24 mouse cellular contexts compared by ENCODE assay signal in genomic region chr11:33228186-33228585, GRCm38 (mm10). TPM values are rescaled to one million over a fixed set of nuclear protein-coding genes. Genes with fewer than 3 reads are reported as not detected.
DNase-seq lines count a peak whose midpoint lies in the region; ATAC-seq lines count a peak whose summit lies in the region.
"Had no signal": no experiment of that assay in that cellular context is flagged by ENCODE, and none has a peak within 500 bp of the region (broad histone marks: within the 10 kb centered on the region; RNA-seq: fewer than 3 reads in every experiment).

No protein-coding gene starts in this region.

- H3K9me3 ChIP-seq in heart, embryonic 11.5 days (replicated peaks; ENCODE audit: control insufficient read depth, low read length) = no peaks in the 10 kb centered on the region
- no peaks in the 10 kb centered on the region for H3K9me3 ChIP-seq in heart, embryonic 10.5 days
- H3K9me3 ChIP-seq in megakaryocyte, embryonic 14.5 days = no peaks in the 10 kb centered on the region
- H3K9me3 ChIP-seq: G1E had no signal

- 86% methylated on average over 2 of the region's 2 CpGs for WGBS in heart, embryonic 11.5 days (ENCODE audit: insufficient replicate concordance)
- 86% methylated on average over 2 of the region's 2 CpGs for WGBS in heart, embryonic 10.5 days

- no peaks in the 10 kb centered on the region for H3K27me3 ChIP-seq in heart, embryonic 11.5 days (ENCODE audit: control insufficient read depth, insufficient read depth, low read length)
- H3K27me3 ChIP-seq in heart, embryonic 10.5 days (ENCODE audit: insufficient read depth, poor library complexity, severe bottlenecking) = no peaks in the 10 kb centered on the region
- H3K27me3 ChIP-seq in megakaryocyte, embryonic 14.5 days (replicated peaks) = peaks cover 7% of the 10 kb centered on the region
- H3K27me3 ChIP-seq: CH12.LX, Patski had no signal

- no peaks in the 10 kb centered on the region for H3K4me1 ChIP-seq in heart, embryonic 11.5 days (ENCODE audit: control insufficient read depth, insufficient read depth, low read length)
- H3K4me1 ChIP-seq in heart, embryonic 10.5 days = 0 out of 2 replicates have a peak, but pooled peaks cover 8% of the 10 kb centered on the region
- H3K4me1 ChIP-seq in megakaryocyte, embryonic 14.5 days = peaks cover 27% of the 10 kb centered on the region

- H3K36me3 ChIP-seq in heart, embryonic 11.5 days (ENCODE audit: control insufficient read depth, insufficient read depth, low read length) = no peaks in the 10 kb centered on the region
- no peaks in the 10 kb centered on the region for H3K36me3 ChIP-seq in heart, embryonic 10.5 days
- H3K36me3 ChIP-seq in megakaryocyte, embryonic 14.5 days (replicated peaks; ENCODE audit: low read length) = no peaks in the 10 kb centered on the region
- H3K36me3 ChIP-seq: G1E had no signal

- no peak for ATAC-seq in heart, embryonic 11.5 days (replicated peaks; ENCODE audit: insufficient number of reproducible peaks, low FRiP score, low TSS enrichment)
- ATAC-seq in megakaryocyte, adult 5-6 weeks (ENCODE audit: poor library complexity, severe bottlenecking) = no peak
- ATAC-seq: activated CD4-positive, CD25-positive, alpha-beta regulatory T cell, adult 4 months; CD4-positive, CD25-positive, alpha-beta regulatory T cell, adult 4 months; Patski had no signal

- H3K9ac ChIP-seq in heart, embryonic 11.5 days (ENCODE audit: low read depth, low read length) = no peak overlapping the region

- intact Hi-C loops in heart, postnatal 25 days (cut with DNase I) = no loop called here

- no peak overlapping the region for H3K4me2 ChIP-seq in heart, embryonic 11.5 days

- no peak overlapping the region for H3K4me3 ChIP-seq in heart, embryonic 11.5 days (ENCODE audit: low read depth, low read length)
- H3K4me3 ChIP-seq in heart, embryonic 10.5 days = no peak overlapping the region
- H3K4me3 ChIP-seq in megakaryocyte, embryonic 14.5 days (replicated peaks) = peak overlapping the region; percentile 72

- H3K27ac ChIP-seq in heart, embryonic 11.5 days (ENCODE audit: low read depth, low read length) = no peak overlapping the region
- no peak overlapping the region for H3K27ac ChIP-seq in heart, embryonic 10.5 days

- DNase-seq in heart, adult 11 months = peak; percentile 79
- peak; percentile 67 for DNase-seq in heart, embryonic 10.5 days (ENCODE audit: low spot score)
- no peak for DNase-seq in heart, postnatal 25 days (ENCODE audit: low spot score)
- DNase-seq: adrenal gland, adult 2 months; adrenal gland, adult 8-10 months; adrenal gland, postnatal 10 days; adrenal gland, postnatal 14 days; adrenal gland, postnatal 25 days; adrenal gland, postnatal 36 days; B cell, adult 2 months; cerebellum, adult 11 months; cerebellum, adult 11-12 months; cerebellum, adult 18-20 months had no signal

RNA-seq across cellular contexts. Expression of gene Tlx3, which starts 24.8 kb away (rescaled TPM):
- not detected in 2 replicates for polyA plus RNA-seq in heart, embryonic 11.5 days (2014; fragmentation: Nextera tagmentation; extraction: Ambion mirVana)
- 0.28 TPM in 1 of 2 replicates, not detected in the other for polyA plus RNA-seq in heart, embryonic 10.5 days (2016; fragmentation: Nextera tagmentation; extraction: Ambion mirVana)
- total RNA-seq in heart, postnatal 25 days (2021) = not detected
- polyA plus RNA-seq in megakaryocyte, embryonic 14.5 days (2012; ENCODE audit: insufficient read depth, low replicate concordance) = not detected in 2 replicates
- not detected in 2 replicates for total RNA-seq in megakaryocyte, adult 5-6 weeks (2015)
- total RNA-seq in megakaryocyte, adult 5-6 weeks (2017) = not detected in 2 replicates
- total RNA-seq: adrenal gland, postnatal 14 days; CH12.LX; G1E; MEL had no signal
- polyA plus RNA-seq: activated CD4-positive, CD25-positive, alpha-beta regulatory T cell, adult 4 months; C2C12; CD4-positive, CD25-positive, alpha-beta regulatory T cell, adult 4 months had no signal

RNA-seq across cellular contexts. Expression of gene Gm12117, which starts 48.4 kb away (rescaled TPM):
- not detected in 2 replicates for polyA plus RNA-seq in heart, embryonic 11.5 days (2014; fragmentation: Nextera tagmentation; extraction: Ambion mirVana)
- polyA plus RNA-seq in heart, embryonic 10.5 days (2016; fragmentation: Nextera tagmentation; extraction: Ambion mirVana) = 0.14 TPM in 1 of 2 replicates, not detected in the other
- total RNA-seq in heart, postnatal 25 days (2021) = not detected
- polyA plus RNA-seq in megakaryocyte, embryonic 14.5 days (2012; ENCODE audit: insufficient read depth, low replicate concordance) = not detected in 2 replicates
- not detected in 2 replicates for total RNA-seq in megakaryocyte, adult 5-6 weeks (2015)
- not detected in 2 replicates for total RNA-seq in megakaryocyte, adult 5-6 weeks (2017)
- total RNA-seq: adrenal gland, adult 18-20 months; adrenal gland, adult 8-10 months; adrenal gland, postnatal 10 days; adrenal gland, postnatal 14 days; adrenal gland, postnatal 25 days; adrenal gland, postnatal 36 days; CH12.LX; MEL had no signal
- polyA plus RNA-seq: activated CD4-positive, CD25-positive, alpha-beta regulatory T cell, adult 4 months; adrenal gland, adult 2 months; C2C12; CD4-positive, CD25-positive, alpha-beta regulatory T cell, adult 4 months; G1E; Patski had no signal
